8 mouse cellular contexts compared by ENCODE assay signal in genomic region chr15:79347165-79347844, GRCm38 (mm10). TPM values are rescaled to one million over a fixed set of nuclear protein-coding genes. Genes with fewer than 3 reads are reported as not detected.
DNase-seq lines count a peak whose midpoint lies in the region; ATAC-seq and TF ChIP-seq lines count a peak whose summit lies in the region.

No protein-coding gene starts in this region.

- peak overlapping the region; percentile 91 for H3K4me2 ChIP-seq in lung, postnatal 0 days (replicated peaks; ENCODE audit: low read depth, low read length)

- no peak for TF ChIP-seq CTCF in lung, postnatal 0 days (IDR thresholded peaks at IDR 0.05)

- no peak for TF ChIP-seq EP300 in lung, postnatal 0 days (IDR thresholded peaks at IDR 0.05)

- H3K27ac ChIP-seq in hindbrain, embryonic 10.5 days: peak overlapping the region; percentile 89
- H3K27ac ChIP-seq in lung, postnatal 0 days (ENCODE audit: low read length): peak overlapping the region; percentile 100

- peak; percentile 96 for DNase-seq in MN1 (ENCODE audit: low spot score)
- peak; percentile 70 for DNase-seq in cerebellum, adult 8-10 months
- peak; percentile 95 for DNase-seq in hindbrain, embryonic 10.5 days (ENCODE audit: low spot score)
- DNase-seq in layer of hippocampus, postnatal 10 days (ENCODE audit: low spot score in 2 of 2): peak; percentile 92 to 93
- DNase-seq in lung, postnatal 0 days (ENCODE audit: low spot score): peak; percentile 97
- DNase-seq in ovary, postnatal 10 days (ENCODE audit: low spot score): peak; percentile 69
- DNase-seq in thymus, postnatal 14 days: peak; percentile 98

- no peaks in the 10 kb centered on the region for H3K36me3 ChIP-seq in hindbrain, embryonic 10.5 days
- no peaks in the 10 kb centered on the region for H3K36me3 ChIP-seq in lung, postnatal 0 days (ENCODE audit: insufficient read depth, low read length)

- no peaks in the 10 kb centered on the region for H3K9me3 ChIP-seq in hindbrain, embryonic 10.5 days
- no peaks in the 10 kb centered on the region for H3K9me3 ChIP-seq in lung, postnatal 0 days (ENCODE audit: low read length)

- peak; percentile 83; the same call in 1 of the 2 replicates for ATAC-seq in frontal cortex, adult (ENCODE audit: low TSS enrichment)
- peak; percentile 77 for ATAC-seq in lung, postnatal 0 days

- peaks cover 40% of the 10 kb centered on the region for H3K4me1 ChIP-seq in hindbrain, embryonic 10.5 days (replicated peaks)
- peaks cover 34% of the 10 kb centered on the region; the same call in 1 of the 2 replicates for H3K4me1 ChIP-seq in lung, postnatal 0 days (ENCODE audit: insufficient read depth, low read depth, low read length)

- peaks cover 41% of the 10 kb centered on the region for H3K27me3 ChIP-seq in hindbrain, embryonic 10.5 days (ENCODE audit: insufficient read depth, poor library complexity, severe bottlenecking)
- H3K27me3 ChIP-seq in lung, postnatal 0 days (replicated peaks; ENCODE audit: insufficient read depth, low read length): no peaks in the 10 kb centered on the region

- WGBS in hindbrain, embryonic 10.5 days: under 1% methylated on average over 61 of the region's 61 CpGs
- WGBS in lung, postnatal 0 days: 1% methylated on average over 59 of the region's 61 CpGs

- H3K4me3 ChIP-seq in hindbrain, embryonic 10.5 days: peak overlapping the region; percentile 86
- peak overlapping the region; percentile 78 for H3K4me3 ChIP-seq in lung, postnatal 0 days (ENCODE audit: low read depth, low read length)

- peak overlapping the region; percentile 92 for H3K9ac ChIP-seq in lung, postnatal 0 days (replicated peaks; ENCODE audit: low read depth)

RNA-seq across cellular contexts. Expression of gene Maff, which starts 0.9 kb away (rescaled TPM):
- polyA plus RNA-seq in hindbrain, embryonic 10.5 days (2016; fragmentation: Nextera tagmentation; extraction: Ambion mirVana): 0.97 and 1.1 TPM in 2 replicates
- total RNA-seq in layer of hippocampus, postnatal 10 days (2021): 1 to 10 TPM; 1.7 to 2.0 TPM
- polyA plus RNA-seq in lung, postnatal 0 days (2015; fragmentation: Nextera tagmentation; extraction: Ambion mirVana): 10.6 and 10.8 TPM in 2 replicates

RNA-seq across cellular contexts. Expression of gene Pla2g6, which starts 19.1 kb away (rescaled TPM):
- 24.2 and 25.3 TPM in 2 replicates for polyA plus RNA-seq in hindbrain, embryonic 10.5 days (2016; fragmentation: Nextera tagmentation; extraction: Ambion mirVana)
- total RNA-seq in layer of hippocampus, postnatal 10 days (2021): 10 to 100 TPM; 18.3 to 22.5 TPM
- 11.8 and 13.7 TPM in 2 replicates for polyA plus RNA-seq in lung, postnatal 0 days (2015; fragmentation: Nextera tagmentation; extraction: Ambion mirVana)

RNA-seq across cellular contexts. Expression of gene Tmem184b, which starts 56.1 kb away (rescaled TPM):
- 54.8 and 56.2 TPM in 2 replicates for polyA plus RNA-seq in hindbrain, embryonic 10.5 days (2016; fragmentation: Nextera tagmentation; extraction: Ambion mirVana)
- 10 to 100 TPM; 46.1 to 48.1 TPM for total RNA-seq in layer of hippocampus, postnatal 10 days (2021)
- 55.3 and 56.7 TPM in 2 replicates for polyA plus RNA-seq in lung, postnatal 0 days (2015; fragmentation: Nextera tagmentation; extraction: Ambion mirVana)

Comparison
In these comparisons a context has a peak if more than half of its experiments do, and no peak if none do; other contexts are left out.
1. Peak in every context shown above with its lines: DNase-seq, ATAC-seq, H3K4me3 ChIP-seq and H3K27ac ChIP-seq.